Mouse (Mus musculus) NIH3T3 (cell line): ENCODE results near the gene Cysrt1.

Source experiments
- DNase-seq: peaks from one replicate; pipeline ENCODE4 v3.0.0-alpha.2; 2012; ENCODE audit warnings: low read depth

Cysrt1 gene

DNA sequence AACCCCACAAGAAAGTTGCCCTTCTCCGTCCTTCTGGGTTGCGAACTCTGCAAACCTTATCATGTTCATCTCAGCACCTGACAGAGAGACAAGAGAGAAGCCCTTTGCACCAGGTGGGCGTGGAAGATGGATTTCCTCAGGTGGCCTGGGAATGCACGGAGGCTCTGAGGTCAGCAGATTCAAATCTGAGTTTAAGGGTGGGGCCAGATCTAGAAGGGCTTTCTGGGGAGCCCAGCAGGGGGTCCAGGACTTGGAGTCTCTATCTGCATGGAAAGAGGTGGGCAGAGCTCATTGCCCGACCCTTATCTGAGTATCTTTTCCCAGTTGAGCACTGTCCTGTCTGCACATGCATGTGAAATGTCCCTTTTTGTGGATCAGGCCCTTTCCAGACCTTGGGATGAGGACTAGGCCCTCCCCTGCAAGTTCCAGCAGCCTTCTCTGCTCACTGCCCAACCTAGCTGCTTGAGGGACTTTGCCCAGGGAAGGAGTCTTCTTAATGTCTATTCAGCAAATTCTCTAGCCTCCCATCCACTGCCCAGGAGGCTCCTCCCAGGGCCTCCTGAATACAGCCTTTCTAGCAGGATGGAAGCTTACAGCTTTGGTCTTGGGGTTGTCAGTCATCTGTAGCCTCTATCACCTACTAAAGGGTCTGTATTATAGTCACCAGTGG, 7.6 kb downstream of the Cysrt1 start:
- DNase-seq = no peak

DNA sequence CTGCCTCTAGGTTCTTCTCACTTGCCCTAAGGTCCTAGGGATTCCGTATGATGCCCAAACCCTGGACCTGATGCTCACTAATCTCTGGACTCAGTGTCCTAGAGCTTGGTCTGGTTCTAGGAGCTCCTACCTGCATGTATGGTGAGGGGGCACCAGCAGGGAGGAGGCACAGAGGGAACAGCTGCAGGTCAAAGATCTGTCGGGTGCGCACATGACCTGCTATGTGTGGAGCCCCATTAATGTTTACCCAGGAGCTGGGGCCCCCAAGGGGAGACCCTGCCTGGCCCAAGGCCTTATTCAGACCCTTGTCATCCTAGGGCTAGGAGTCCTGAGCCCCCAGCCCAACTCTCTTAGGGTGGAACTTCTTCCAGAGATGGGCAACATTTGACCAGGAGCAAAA, 8.2 kb downstream of the Cysrt1 start, which contains the start of gene Slc34a3:
Gene Slc34a3 (minus strand): TSS at position 315 of the 400 bp plus-strand sequence.
- no peak for DNase-seq

DNA sequence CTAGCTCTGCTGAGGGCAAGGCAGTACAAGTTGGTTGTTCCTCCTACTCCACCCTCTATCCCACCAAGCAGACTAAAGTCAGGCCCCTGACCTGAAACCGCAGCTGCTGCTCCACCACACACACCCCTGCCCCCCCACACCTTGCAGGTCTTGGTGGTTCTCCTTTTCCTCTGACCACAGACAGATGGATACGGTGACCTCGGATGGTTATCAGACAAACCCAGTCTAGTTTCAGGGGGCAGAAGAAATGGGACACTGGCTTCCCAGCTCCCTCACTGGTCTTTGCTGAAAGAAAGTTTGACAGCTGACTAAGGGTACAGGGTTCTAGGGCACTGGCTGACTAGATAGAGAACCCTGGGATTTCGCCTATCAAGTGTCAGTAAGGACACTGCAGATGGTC, 8.8 kb downstream of the Cysrt1 start:
- no peak for DNase-seq

DNA sequence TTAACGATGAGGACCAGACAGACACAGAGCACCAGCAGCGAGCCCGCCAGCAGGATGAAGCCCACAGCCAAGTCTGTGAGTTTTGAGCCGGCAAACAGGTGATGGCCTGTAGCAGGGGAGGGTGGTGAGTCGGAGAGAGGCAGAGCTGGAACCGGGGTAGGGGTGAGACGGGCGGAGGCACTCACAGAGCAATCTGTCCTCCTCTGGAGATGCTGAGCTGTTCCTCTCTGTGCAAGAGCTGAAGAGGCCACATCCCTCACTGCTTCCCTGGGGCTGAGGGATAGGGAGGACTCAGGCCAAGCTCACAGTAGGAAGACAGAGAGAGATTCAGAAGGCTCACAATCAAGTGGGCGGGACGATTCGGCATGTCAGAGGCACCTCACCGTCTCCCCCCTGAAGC, 11.2 kb downstream of the Cysrt1 start:
- no peak for DNase-seq

GRCm38 (mm10) chr2:25230581-25230980, 11.7 kb downstream of the Cysrt1 start:
- DNase-seq = no peak

DNA sequence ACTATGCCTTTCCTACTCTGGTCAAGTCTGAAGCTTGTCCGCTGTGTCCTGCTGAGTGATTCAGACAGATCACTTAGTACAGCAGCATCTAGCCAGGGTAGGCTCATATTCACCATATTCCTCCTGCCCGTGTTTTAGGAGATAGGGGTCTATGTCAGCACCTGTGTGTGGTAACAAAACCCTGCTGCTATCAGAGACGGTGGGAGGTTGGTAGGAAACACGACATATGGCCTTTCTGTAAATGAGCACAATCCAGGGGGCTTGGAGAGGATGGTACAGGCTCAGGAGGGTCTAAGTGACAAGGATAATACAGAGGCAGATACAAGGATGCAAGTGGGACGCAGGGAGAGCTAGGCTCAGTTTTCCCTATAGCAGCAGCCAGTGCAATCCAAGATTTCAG, 12.7 kb downstream of the Cysrt1 start:
- DNase-seq = no peak

DNA sequence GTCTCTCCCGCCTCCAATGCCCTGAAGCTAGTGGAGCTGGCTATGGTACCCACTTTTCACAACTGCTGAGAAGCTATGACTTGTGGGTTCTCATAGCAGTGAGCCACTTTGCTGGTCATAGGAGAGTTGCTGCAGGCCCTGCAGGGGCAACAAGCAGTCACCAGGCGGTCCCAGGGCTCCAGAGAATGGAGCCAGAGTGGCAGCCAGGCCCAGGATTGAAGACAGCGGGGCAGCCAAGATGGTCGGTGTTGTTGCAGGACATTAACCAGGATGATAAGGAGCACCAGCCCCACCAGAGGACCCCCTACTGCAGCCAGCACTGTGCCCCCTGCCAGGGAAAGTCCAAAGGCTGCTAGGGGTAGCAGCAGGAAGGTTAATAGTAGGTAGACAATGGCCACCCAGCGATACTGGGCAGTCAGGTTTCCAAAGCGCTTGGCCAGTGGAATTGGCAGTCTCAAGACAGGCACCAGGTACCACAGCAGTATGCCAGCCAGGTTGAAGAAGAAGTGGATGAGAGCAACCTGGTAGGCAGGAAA, 13.2 kb downstream of the Cysrt1 start:
- DNase-seq = no peak

DNA sequence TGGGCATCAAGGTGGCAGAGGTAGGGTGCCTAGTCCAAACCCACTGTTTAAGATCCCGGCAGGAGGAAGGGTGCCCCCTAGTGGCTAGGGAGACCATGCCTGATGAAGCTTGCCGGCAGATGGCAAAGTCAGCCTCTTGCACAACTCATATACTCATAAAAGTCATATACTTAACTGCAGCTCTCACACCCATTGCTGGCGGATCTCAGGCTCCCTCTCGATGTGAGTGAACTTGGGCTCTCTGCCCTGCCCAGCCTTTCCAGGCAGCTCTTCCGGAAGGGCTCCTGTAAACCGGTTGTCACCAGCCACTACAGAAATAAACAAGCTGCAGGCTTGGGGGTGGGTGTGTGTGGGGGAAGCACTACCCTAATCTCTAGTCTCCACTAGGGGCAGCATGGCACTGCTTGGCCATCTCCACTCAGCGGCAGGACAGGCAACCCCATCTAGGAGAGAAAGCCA, 13.8 kb downstream of the Cysrt1 start:
- DNase-seq = peak; percentile 94

DNA sequence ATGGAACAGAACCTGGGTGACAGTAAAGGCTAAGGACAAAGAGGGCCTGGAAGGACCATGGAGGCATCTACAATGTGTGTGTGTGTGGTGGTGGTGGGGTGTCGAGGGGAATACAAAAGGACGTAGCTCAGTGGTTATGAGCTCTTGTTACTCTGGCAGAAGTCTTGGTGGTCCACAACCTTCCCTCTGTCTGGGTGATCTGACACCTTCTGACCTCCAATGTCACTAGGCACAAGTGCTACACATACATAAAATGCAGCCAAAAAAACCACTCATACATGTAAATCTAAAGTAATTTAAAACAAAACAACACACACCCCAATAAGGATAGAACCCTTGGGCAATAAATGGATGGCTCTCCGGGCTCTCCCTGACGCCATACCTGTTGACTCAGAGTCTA, 14.8 kb downstream of the Cysrt1 start:
- no peak for DNase-seq

- DNase-seq = no peak
Measured at GRCm38 (mm10) chr2:25226864-25227263, 15.4 kb downstream of the Cysrt1 start.

- DNase-seq = peak; percentile 9
Measured at GRCm38 (mm10) chr2:25225811-25226379, 16.4 kb downstream of the Cysrt1 start.

- peak; percentile 99 for DNase-seq
Measured at GRCm38 (mm10) chr2:25224766-25225752, 17.2 kb downstream of the Cysrt1 start.

- DNase-seq = no peak
Measured at GRCm38 (mm10) chr2:25224492-25224765, 17.8 kb downstream of the Cysrt1 start, which contains the start of gene Tubb4b. Tubb4b (minus strand) TSS chr2:25224702.

DNA sequence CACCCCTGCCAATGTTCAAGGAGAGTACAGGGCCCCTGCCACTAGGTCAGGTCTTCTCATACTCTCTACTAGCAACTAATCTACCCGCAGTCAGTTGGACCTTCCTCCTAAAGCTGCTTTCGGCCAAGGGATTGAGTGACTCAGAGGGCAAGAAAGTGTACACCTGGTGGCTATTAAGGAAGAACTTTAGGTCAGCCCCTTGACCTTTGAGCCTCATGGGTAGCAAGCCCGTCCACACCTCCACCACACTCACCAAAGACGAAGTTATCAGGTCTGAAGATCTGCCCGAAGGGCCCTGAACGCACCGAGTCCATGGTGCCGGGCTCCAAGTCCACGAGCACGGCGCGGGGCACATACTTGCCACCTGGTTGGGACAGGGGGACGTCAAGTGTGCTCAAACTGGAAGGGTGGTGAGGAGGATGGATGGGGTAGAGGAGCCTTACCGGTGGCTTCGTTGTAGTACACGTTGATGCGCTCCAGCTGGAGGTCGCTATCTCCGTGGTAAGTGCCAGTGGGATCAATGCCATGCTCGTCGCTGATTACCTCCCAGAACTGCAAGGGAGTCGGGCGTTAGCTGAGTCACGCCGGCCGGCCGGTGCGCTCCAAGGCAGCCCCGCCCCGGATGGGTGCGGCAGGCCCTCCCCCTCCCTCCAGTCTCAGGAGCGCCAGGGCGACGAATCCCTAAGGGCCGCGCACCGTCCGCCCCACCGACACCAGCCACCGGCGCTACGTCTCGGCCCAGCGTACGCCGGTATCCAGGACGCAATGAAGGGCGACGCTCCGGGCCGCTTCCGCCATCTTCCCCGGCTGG, 18.4 kb downstream of the Cysrt1 start:
- peak; percentile 86 for DNase-seq

- DNase-seq = no peak
Measured at GRCm38 (mm10) chr2:25221331-25221772, 20.9 kb downstream of the Cysrt1 start.

- DNase-seq = no peak
Measured at GRCm38 (mm10) chr2:25218445-25218844, 23.8 kb downstream of the Cysrt1 start, which contains the start of gene Fam166a. Fam166a (plus strand) TSS chr2:25218745.

DNA sequence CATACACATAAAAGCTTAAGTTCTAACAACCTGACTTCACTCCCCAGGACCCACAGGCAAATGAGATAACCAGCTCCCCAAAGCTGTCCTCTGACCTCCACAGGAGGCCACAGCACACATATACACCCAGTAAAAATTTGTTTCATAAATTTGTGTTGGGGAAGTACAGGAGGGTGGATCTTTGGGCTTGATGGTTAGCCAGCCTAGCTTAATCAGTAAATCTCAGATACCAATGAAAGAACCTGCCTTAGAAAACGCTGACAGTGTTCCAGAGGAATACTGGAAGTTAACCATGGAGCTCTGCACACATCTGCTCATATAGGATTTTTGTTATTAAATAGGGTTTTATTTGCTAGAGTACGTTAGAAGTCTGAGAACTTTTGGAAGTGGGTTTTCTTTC, 24.6 kb downstream of the Cysrt1 start:
- no peak for DNase-seq

- no peak for DNase-seq
Measured at GRCm38 (mm10) chr2:25214444-25214843, 27.8 kb downstream of the Cysrt1 start, which contains the start of gene Stpg3. Stpg3 (minus strand) TSS chr2:25214637.

DNA sequence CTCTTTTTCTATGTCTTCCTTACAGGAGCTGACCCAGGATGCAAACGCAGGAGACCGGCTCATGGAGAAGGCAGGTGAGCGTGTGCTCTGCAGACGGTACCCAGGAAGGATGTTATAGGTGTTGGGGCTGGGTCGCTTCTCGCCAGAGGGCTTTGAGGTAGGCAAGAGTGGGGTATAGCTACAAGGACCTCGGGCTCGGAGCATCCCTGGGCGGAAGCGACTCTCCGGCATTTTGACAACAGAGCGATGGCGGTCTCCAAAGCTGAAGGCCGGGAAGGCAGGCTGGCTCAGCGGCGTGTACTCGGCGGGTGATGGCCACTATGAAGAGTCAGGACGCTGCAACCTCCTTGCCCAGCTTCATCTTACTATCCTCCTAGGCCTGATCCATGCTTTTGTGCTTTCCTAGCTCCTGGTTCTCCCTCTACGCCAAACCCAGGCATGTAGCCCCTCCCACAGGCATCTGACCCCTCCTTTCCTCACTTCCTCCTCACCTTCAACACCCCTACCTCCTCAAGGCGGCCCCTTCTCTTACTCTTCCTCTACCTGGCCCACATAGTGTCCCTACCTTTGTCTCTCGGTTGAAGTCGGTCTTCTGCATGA, 28.9 kb downstream of the Cysrt1 start:
- DNase-seq = no peak

DNA sequence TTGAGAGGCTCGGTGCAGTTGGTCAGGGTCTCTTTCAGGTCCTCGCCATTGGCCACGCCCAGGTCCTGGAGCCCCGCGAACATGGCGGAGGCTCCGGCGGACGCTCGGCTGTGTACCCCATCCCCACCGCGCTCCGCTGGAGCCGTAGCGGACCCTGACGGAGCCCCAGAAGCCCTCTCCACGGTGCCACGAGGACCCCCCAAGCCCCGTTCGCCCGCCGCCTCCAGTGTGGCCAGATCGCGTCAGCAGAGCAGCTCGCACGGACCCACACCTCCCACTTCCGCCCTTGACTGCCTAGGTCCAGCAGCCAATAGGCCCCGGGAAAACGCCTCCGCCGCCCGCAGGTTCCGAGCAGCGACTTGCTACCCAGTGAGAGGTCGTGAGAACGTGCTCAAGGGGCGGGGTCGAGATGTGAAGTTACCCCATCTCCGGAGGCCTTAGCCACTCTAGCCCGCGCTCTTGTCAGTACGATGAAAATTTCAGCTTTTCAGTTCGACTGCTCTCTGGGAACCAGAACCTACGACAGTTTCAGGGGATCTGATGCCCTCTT, 31.1 kb downstream of the Cysrt1 start, which contains the start of gene Nelfb:
Gene Nelfb (minus strand): TSS at position 369 of the 550 bp plus-strand sequence.
- DNase-seq = peak; percentile 95

GRCm38 (mm10) chr2:25210686-25211085, 31.6 kb downstream of the Cysrt1 start:
- no peak for DNase-seq
